Mouse (Mus musculus) embryonic facial prominence, embryonic 14.5 days (tissue): ENCODE measurements at regions not wholly inside any gene's neighbourhood (a gene's known extent, or its start where the extent isn't known, plus 50 kb on each side); places are given as distances from the start of the nearest gene placed in this dataset.
"Not testable (repeated sequence)": the region's sequence is repeated elsewhere in the genome, so short reads cannot be mapped to it uniquely, and the experiment has no call there.

Experiments
- ATAC-seq: fragments of 200-750 bp; cut with Nextera tagmentation; 2 replicates; pipeline ENCODE4 v1.8.0; 2017; ENCODE audit warnings: low read depth, moderate number of reproducible peaks, moderate TSS enrichment
- DNase-seq: peaks from one replicate; pipeline ENCODE4 v3.0.0-alpha.2; 2015; ENCODE audit warnings: low spot score
- H3K27ac ChIP-seq: fragments of 300-500 bp; sonication (generic); replicated peaks from 2 replicates; pipeline ENCODE4 v1.5.1; 2014; ENCODE audit warnings: low read depth, mild to moderate bottlenecking, low read length, moderate library complexity
- H3K27me3 ChIP-seq: fragments of 300-500 bp; sonication (generic); replicated peaks from 2 replicates; pipeline ENCODE4 v1.6.1; 2014; ENCODE audit warnings: low read length; ENCODE audit not compliant: control insufficient read depth, insufficient read depth
- H3K36me3 ChIP-seq: fragments of 300-500 bp; sonication (generic); 2 replicates; pipeline ENCODE4 v1.6.1; 2014; ENCODE audit warnings: low read length, mixed read lengths; ENCODE audit not compliant: control insufficient read depth, insufficient read depth
- H3K4me1 ChIP-seq: fragments of 300-500 bp; sonication (generic); 2 replicates; pipeline ENCODE4 v1.6.1; 2014; ENCODE audit warnings: antibody characterized with exemption, low read length; ENCODE audit not compliant: control insufficient read depth, insufficient read depth
- H3K4me2 ChIP-seq: fragments of 300-500 bp; sonication (generic); 2 replicates; pipeline ENCODE4 v1.6.1; 2014; ENCODE audit warnings: low read depth, mild to moderate bottlenecking, low read length, moderate library complexity, mixed read lengths
- H3K4me3 ChIP-seq: fragments of 300-500 bp; sonication (generic); 2 replicates; pipeline ENCODE4 v1.5.1; 2014; ENCODE audit warnings: low read depth, mild to moderate bottlenecking, low read length
- H3K9ac ChIP-seq: fragments of 300-500 bp; sonication (generic); 2 replicates; pipeline ENCODE4 v1.6.1; 2014; ENCODE audit warnings: low read depth, mild to moderate bottlenecking, low read length, moderate library complexity, mixed read lengths
- H3K9me3 ChIP-seq: fragments of 300-500 bp; sonication (generic); 2 replicates; pipeline ENCODE4 v1.6.1; 2016; ENCODE audit warnings: low read length; ENCODE audit not compliant: control insufficient read depth
- WGBS: fragments of 180-500 bp; shearing (Covaris S2); extraction: QIAGEN DNeasy Blood & Tissue Kit; methylation state at CpG from one replicate; pipeline ENCODE4 v1.1.7; 2014; 5-methylcytosine and 5-hydroxymethylcytosine counted together

DNA sequence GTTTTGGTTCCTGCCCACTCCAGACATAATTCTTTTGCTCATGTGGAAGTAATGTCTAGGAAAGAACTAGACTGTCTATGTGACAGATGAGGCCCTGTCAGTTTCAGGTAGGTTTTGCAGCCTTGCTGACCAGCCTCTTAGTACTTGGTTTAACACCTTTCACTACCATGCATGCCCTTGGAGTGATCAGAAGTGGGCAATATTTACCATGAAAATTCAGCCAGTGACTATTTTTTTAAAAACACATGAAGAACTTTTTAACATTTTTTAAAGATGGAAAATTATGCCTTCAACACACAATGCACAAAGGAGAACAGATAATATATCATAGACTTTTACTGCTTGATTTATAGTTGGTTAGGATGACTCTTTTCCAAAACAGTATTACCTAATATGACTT, 58.1 kb downstream of the Cox7c start:
- Histone ChIP-seq H3K4me1 (no peaks in the 10 kb centered on the region), H3K4me3 (no peak overlapping the region), H3K27me3 (no peaks in the 10 kb centered on the region), H3K36me3 (no peaks in the 10 kb centered on the region), H3K9ac (no peak overlapping the region), H3K4me2 (no peak overlapping the region), H3K27ac (no peak overlapping the region), H3K9me3 (no peaks in the 10 kb centered on the region)
- no peak for DNase-seq
- no peak for ATAC-seq

DNA sequence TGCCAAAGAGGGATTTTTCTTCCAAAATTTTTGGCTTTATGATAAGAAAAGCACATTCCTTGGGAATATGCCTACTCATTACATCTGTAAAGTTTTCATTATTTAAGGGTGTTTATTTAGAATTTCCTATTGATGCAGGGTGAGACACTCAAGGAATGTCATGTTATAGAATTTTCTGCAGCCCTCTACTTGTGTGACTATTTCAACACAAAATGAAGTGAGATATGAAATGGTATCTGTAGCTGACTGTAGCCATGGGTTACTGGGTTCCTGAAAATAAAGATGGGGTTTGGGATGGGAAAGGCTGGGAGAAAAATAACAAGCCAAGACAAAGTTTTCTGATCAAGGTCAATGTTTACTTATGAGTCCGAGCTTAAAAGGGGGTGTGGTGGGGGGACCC, 64.6 kb downstream of the Cox7c start:
- H3K27me3 ChIP-seq, result no peaks in the 10 kb centered on the region
- WGBS, result 81% methylated on average over 1 of the region's 1 CpGs
- H3K4me2 ChIP-seq, result no peak overlapping the region
- no peaks in the 10 kb centered on the region for H3K9me3 ChIP-seq
- no peaks in the 10 kb centered on the region for H3K4me1 ChIP-seq
- no peaks in the 10 kb centered on the region for H3K36me3 ChIP-seq
- H3K4me3 ChIP-seq, result no peak overlapping the region
- ATAC-seq (no peak), DNase-seq (no peak)
- H3K27ac ChIP-seq, result no peak overlapping the region
- H3K9ac ChIP-seq, result no peak overlapping the region

DNA sequence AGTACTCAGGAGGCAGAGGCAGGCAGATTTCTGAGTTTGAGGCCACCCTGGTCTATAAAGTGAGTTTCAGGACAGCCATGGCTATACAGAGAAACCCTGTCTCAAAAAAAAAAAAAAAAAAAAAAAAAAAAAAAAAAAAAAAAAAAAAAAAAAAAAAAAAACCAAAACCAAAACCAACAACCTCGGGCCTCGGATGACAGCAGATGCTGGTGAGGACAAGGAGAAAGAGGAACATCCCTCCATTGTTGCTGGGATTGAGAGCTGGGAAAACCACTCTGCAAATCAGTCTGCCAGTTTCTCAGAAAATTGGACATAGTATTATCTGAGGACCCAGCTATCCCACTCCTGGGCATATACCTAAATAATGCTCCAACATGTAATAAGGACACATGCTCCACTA, 82.7 kb downstream of the Cox7c start:
- H3K4me1 ChIP-seq, H3K4me2 ChIP-seq, H3K4me3 ChIP-seq, ATAC-seq, H3K9me3 ChIP-seq, H3K9ac ChIP-seq, H3K36me3 ChIP-seq, H3K27me3 ChIP-seq, DNase-seq, H3K27ac ChIP-seq: not testable (repeated sequence)
- 55% methylated on average over 2 of the region's 2 CpGs for WGBS

DNA sequence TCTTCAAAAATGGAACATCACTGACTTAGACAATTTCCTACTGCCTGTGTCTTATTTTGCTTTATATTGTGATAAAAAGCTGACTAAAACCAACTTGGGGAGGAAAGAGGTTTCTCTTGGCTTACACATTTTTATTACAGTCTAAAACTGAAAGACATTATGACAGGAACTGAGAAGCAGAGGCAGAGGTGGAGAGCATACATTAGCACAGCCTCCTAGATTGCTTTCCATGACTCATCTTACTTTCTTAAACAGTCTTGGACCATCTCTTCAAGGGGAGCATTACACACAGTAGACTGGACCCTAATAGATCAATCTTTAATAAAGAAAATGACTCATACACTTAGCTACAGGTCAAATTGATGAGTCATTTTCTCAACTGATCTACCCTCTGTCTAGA, 91.4 kb downstream of the Cox7c start:
- H3K9ac ChIP-seq, result no peak overlapping the region
- no peaks in the 10 kb centered on the region for H3K4me1 ChIP-seq
- no peaks in the 10 kb centered on the region for H3K36me3 ChIP-seq
- no peak for DNase-seq
- no peak overlapping the region for H3K4me3 ChIP-seq
- no peak overlapping the region for H3K27ac ChIP-seq
- no peak for ATAC-seq
- H3K9me3 ChIP-seq, result no peaks in the 10 kb centered on the region
- no peak overlapping the region for H3K4me2 ChIP-seq
- no peaks in the 10 kb centered on the region for H3K27me3 ChIP-seq

DNA sequence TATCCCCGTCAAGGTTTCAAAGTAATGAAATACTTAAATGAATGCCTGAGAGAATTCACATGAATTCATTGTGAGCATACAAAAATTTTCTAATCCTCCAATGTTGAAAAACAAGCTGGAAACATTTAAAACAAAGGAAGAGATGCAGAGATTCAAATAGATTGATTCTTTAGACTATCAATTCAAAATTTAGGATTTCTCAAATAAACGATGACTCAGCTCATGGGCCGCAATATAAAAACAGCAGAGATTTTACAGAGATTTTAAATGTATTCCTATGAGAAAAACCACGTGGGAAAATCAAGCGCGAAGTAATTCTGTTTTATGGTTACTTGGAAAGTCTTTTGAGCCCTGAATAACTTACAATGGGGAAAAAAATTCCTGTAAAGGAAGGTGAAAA, 93.8 kb downstream of the Cox7c start:
- Histone ChIP-seq H3K4me1 (no peaks in the 10 kb centered on the region), H3K4me2 (no peak overlapping the region), H3K9ac (no peak overlapping the region), H3K9me3 (no peaks in the 10 kb centered on the region), H3K4me3 (no peak overlapping the region), H3K27me3 (no peaks in the 10 kb centered on the region), H3K27ac (no peak overlapping the region), H3K36me3 (no peaks in the 10 kb centered on the region)
- DNase-seq, result no peak
- 80% methylated on average over 6 of the region's 6 CpGs for WGBS
- ATAC-seq, result no peak

DNA sequence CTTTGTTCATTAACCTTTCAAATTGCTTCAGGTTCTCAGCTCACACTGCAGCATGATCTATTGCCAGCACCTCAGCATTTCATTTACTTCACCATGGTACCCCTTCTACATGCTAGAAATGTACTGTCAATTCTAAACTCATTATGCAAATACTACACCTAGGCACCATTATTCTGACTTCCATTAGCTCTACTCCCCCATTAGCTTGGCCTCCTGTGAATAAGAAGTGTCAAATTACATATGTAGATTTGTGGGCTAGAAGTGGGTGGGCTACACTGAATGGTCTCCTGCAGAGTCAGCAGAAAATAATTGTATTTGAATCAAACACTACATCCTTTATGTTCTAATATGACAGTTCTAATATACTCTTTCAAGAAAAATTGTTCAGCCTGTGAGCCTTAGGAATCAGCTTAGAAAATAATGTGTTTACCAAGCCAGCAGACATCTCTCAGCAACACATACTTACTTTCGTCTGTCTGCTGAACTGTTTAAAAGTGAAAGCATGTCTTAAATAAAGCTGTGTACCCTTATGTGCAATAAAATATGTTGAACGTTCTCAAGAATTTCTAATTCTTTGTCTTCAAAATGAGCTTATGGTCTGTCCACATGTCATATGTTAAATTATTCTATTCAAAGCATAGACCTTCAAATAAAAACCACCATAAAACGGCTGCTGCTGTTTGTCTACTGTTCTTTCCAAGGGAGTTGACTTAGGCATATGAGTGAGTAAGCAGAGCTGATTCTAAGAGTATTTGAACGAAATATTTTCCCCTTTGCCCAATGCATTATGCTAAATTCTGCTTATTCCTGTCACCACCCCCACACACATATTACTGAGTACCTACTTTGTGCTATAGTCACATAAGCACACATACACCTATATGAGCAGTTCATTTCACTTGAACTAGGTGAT, 119.6 kb downstream of the Cox7c start:
- Histone ChIP-seq H3K4me3 (no peak overlapping the region), H3K4me2 (no peak overlapping the region), H3K27ac (no peak overlapping the region), H3K36me3 (no peaks in the 10 kb centered on the region), H3K9ac (no peak overlapping the region), H3K27me3 (no peaks in the 10 kb centered on the region), H3K4me1 (peaks cover 8% of the 10 kb centered on the region; the same call in 1 of the 2 replicates), H3K9me3 (no peaks in the 10 kb centered on the region)
- ATAC-seq, result peak; percentile 67; the same call in 1 of the 2 replicates
- WGBS, result 52% methylated on average over 4 of the region's 4 CpGs
- peak; percentile 3 for DNase-seq

DNA sequence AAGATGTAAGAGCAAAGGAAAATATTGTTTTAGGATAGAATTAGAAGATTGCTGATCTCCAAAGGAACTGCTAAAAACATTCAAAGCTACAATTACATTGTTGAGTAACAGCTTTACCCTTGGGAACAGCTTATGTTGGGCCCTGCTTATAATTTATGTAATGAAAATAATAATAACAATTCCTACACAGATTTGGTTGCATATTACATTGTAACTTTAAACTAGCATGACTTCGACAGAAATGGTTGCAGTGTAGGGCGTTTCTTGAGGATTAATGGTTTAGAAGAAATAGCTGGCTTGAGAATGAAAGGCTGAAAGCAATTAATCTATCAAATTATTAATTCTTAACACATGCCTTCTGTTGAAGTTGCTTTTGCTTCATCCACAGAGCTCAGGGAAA, 120.4 kb downstream of the Cox7c start:
- Histone ChIP-seq H3K27me3 (no peaks in the 10 kb centered on the region), H3K27ac (no peak overlapping the region), H3K4me3 (no peak overlapping the region), H3K9ac (no peak overlapping the region), H3K4me2 (no peak overlapping the region), H3K36me3 (no peaks in the 10 kb centered on the region), H3K4me1 (peaks cover 8% of the 10 kb centered on the region; the same call in 1 of the 2 replicates), H3K9me3 (no peaks in the 10 kb centered on the region)
- DNase-seq, result peak; percentile 2
- ATAC-seq, result no peak
- WGBS, result 43% methylated on average over 2 of the region's 2 CpGs

DNA sequence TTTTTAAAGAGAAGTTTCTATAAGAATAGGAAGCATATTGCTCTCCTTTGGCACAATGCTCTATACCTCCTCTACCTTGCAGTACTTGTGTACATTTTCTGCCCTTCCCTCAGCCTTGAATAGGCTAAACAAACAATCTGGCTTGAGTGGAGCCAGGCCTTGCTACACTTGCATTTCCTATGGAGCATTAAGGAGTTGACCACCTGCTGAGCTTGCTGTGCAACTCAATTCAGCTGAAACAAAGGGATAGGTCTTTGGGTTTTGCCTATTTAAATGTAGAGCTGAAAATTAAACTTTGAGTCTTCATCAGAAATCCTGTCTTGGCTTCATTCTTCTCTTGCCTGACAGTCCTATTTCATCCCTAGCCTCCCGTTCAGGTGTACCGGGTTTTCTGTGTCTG, 124.0 kb downstream of the Cox7c start:
- Histone ChIP-seq H3K4me1 (peaks cover 8% of the 10 kb centered on the region; the same call in 1 of the 2 replicates), H3K9me3 (no peaks in the 10 kb centered on the region), H3K9ac (no peak overlapping the region), H3K4me3 (no peak overlapping the region), H3K27me3 (no peaks in the 10 kb centered on the region), H3K36me3 (no peaks in the 10 kb centered on the region), H3K4me2 (no peak overlapping the region), H3K27ac (no peak overlapping the region)
- ATAC-seq (no peak), DNase-seq (no peak)
- 92% methylated on average over 2 of the region's 2 CpGs for WGBS

DNA sequence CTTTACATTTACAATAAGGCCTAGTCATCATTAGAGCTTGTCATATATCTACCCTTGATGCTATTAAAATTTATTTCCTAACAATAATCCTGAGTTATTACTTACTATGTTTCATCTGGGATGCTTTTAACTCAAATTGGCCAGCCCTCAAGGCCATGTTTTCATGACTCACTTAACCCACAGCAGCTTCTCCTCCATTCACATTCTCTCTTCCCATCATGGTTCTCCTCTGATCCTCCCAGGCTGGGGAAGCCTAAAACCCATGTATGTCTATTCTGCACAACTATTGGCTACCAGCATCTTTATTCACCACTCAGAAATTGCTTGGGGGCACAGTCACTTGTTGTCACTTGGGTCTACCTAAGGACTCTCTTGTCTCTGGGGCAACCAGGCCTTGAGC, 144.9 kb downstream of the Cox7c start:
- no peak overlapping the region for H3K4me3 ChIP-seq
- ATAC-seq (no peak), DNase-seq (no peak)
- no peaks in the 10 kb centered on the region for H3K9me3 ChIP-seq
- no peaks in the 10 kb centered on the region for H3K36me3 ChIP-seq
- H3K9ac ChIP-seq, result no peak overlapping the region
- H3K27me3 ChIP-seq, result no peaks in the 10 kb centered on the region
- H3K27ac ChIP-seq, result no peak overlapping the region
- no peak overlapping the region for H3K4me2 ChIP-seq
- H3K4me1 ChIP-seq, result no peaks in the 10 kb centered on the region
